Mouse (Mus musculus) layer of hippocampus, adult 9-11 months (tissue): ENCODE measurements at regions not wholly inside any gene's neighbourhood (a gene's known extent, or its start where the extent isn't known, plus 50 kb on each side); places are given as distances from the start of the nearest gene placed in this dataset.

Experiments used
- DNase-seq: peaks from one replicate; pipeline ENCODE4 v3.0.0; 2022

GRCm38 (mm10) chr9:26060834-26061233 is 579.5 kb downstream of the Eepd1 start:
- DNase-seq = no peak

DNA sequence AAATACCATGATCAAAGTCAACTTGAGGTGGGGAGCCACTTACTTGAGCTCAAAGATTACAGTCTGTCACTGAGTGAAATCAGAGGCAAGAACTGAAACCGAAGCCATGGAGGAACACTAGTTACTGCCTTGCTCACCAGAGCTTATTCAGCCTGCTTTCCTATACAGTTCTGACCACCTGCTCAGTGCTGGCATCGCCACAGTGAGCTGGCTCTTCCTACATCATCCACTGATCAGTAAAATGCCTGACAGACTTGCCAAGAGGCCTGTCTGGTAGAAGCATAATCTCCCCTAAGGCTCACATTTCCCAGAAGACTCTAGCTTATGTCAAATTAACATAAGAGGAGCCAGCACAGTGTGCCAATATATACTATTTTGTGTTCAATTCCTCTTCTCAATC is 595.7 kb downstream of the Eepd1 start:
- peak; percentile 16 for DNase-seq

DNA sequence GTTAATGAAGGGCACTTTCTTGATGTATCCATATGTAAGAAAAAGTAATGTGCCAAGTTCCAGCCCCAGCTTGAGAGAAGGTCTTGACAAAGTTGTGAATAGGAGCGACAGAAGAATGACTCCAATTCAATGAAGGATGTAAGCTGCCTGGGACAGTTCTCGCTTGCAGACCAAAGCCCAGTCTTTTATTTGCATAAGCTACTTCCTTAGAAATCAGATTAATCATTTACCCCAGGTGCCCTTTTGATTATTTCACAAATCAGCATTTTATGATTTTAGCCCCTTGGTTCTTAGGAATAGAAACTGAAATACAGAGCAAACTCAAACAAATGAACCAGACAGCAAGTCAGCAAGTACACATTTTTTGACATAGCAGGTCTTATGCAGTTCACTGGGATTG is 605.2 kb downstream of the Eepd1 start:
- no peak for DNase-seq

- DNase-seq = no peak
These were observed 610.8 kb downstream of the Eepd1 start for GRCm38 (mm10) chr9:26092061-26092687.

DNA sequence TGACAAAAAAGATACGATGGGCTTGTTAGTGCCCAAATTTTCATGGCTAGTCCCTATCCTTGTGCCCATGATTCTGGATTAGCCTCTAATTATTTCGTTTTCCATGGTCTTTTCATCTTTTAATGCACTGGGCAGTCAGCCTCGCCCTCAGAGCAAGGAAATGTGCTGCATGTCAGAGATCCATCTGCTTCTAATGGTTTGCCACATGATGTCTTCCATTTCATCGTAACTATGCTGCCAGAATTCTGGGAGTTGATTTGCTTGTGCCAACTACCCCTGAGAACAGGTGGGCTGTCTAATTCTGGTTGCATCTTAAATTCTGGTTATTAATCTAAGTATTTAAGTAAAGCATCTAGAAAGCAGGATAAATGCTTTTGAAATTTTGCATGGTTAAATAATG is 622.8 kb downstream of the Eepd1 start:
- DNase-seq = no peak

- DNase-seq = no peak
These were observed 611.5 kb upstream of the B3gat1 start for GRCm38 (mm10) chr9:26121986-26122385.

DNA sequence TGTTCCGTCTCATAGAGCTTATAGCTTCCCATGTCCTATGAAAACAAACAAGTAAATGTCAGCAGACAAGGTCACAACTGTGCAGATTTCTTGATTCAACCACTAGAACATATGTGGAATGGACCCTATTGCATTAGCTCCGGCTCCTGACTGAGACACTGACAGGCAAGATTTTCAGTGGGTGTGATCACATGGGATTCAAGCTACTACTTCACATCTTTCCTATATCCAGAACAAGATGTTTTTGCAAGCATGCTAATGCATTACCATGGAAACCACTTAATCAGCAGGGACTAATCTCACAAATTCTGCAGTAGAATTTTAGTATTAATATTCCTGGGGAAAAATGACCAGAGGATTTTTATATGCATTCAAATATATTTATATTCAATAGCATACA is 598.9 kb upstream of the B3gat1 start:
- DNase-seq = peak; percentile 66
